Mouse (Mus musculus): ENCODE data around the gene Kcna6.

GRCm38 (mm10) chr6:126705936-126706335 lies 34.5 kb downstream of the Kcna6 start:
- TF ChIP-seq CTCF (IDR thresholded peaks at IDR 0.05; ENCODE audit: extremely low read depth, insufficient read depth, insufficient read length, insufficient replicate concordance) = no peak
- TF ChIP-seq POLR2A (IDR thresholded peaks at IDR 0.05; ENCODE audit: low read depth, low read length) = no peak
